Mouse (Mus musculus): ENCODE data around the gene Mok. TPM values are rescaled to one million over a fixed set of nuclear protein-coding genes. Genes with fewer than 3 reads are reported as not detected.

Gene Mok
- polyA plus RNA-seq, 1 experiment from 2014 or later: 0.85 TPM

- H3K36me3 ChIP-seq (ENCODE audit: control insufficient read depth, insufficient read depth): no peaks in the 10 kb centered on the region
- no peaks in the 10 kb centered on the region for H3K4me1 ChIP-seq (replicated peaks; ENCODE audit: control insufficient read depth, insufficient read depth, low read length)
- no peaks in the 10 kb centered on the region for H3K9me3 ChIP-seq (ENCODE audit: control insufficient read depth)
- TF ChIP-seq CTCF (IDR thresholded peaks at IDR 0.05; ENCODE audit: low read depth): no peak
- WGBS: 88% methylated on average over 10 of the region's 10 CpGs
- H3K27me3 ChIP-seq (replicated peaks; ENCODE audit: control insufficient read depth, insufficient read depth, low read length): no peaks in the 10 kb centered on the region
- H3K27ac ChIP-seq (ENCODE audit: low read depth, low read length): no peak overlapping the region
- no peak for ATAC-seq
- H3K9ac ChIP-seq (ENCODE audit: low read depth, low read length): no peak overlapping the region
- no peak overlapping the region for H3K4me2 ChIP-seq (replicated peaks; ENCODE audit: low read depth)
- H3K4me3 ChIP-seq (ENCODE audit: low read depth, low read length): no peak overlapping the region
Observed at GRCm38 (mm10) chr12:110770479-110771247, 70.1 kb downstream of the Mok start.

- H3K9ac ChIP-seq (ENCODE audit: low read depth, low read length): no peak overlapping the region
- H3K36me3 ChIP-seq (ENCODE audit: control insufficient read depth, insufficient read depth): no peaks in the 10 kb centered on the region
- no peaks in the 10 kb centered on the region for H3K4me1 ChIP-seq (replicated peaks; ENCODE audit: control insufficient read depth, insufficient read depth, low read length)
- H3K9me3 ChIP-seq (ENCODE audit: control insufficient read depth): no peaks in the 10 kb centered on the region
- H3K27ac ChIP-seq (ENCODE audit: low read depth, low read length): no peak overlapping the region
- 61% methylated on average over 6 of the region's 6 CpGs for WGBS
- no peak for ATAC-seq
- no peak overlapping the region for H3K4me3 ChIP-seq (ENCODE audit: low read depth, low read length)
- H3K4me2 ChIP-seq (replicated peaks; ENCODE audit: low read depth): no peak overlapping the region
- H3K27me3 ChIP-seq (replicated peaks; ENCODE audit: control insufficient read depth, insufficient read depth, low read length): no peaks in the 10 kb centered on the region
- no peak for TF ChIP-seq CTCF (IDR thresholded peaks at IDR 0.05; ENCODE audit: low read depth)
Observed at GRCm38 (mm10) chr12:110769660-110770297, 71.0 kb downstream of the Mok start.

- no peaks in the 10 kb centered on the region for H3K27me3 ChIP-seq (replicated peaks; ENCODE audit: control insufficient read depth, insufficient read depth, low read length)
- ATAC-seq: no peak
- H3K27ac ChIP-seq (ENCODE audit: low read depth, low read length): no peak overlapping the region
- H3K36me3 ChIP-seq (ENCODE audit: control insufficient read depth, insufficient read depth): no peaks in the 10 kb centered on the region
- TF ChIP-seq CTCF (IDR thresholded peaks at IDR 0.05; ENCODE audit: low read depth): no peak
- no peak overlapping the region for H3K9ac ChIP-seq (ENCODE audit: low read depth, low read length)
- H3K4me2 ChIP-seq (replicated peaks; ENCODE audit: low read depth): no peak overlapping the region
- no peak overlapping the region for H3K4me3 ChIP-seq (ENCODE audit: low read depth, low read length)
- H3K9me3 ChIP-seq (ENCODE audit: control insufficient read depth): no peaks in the 10 kb centered on the region
- no peaks in the 10 kb centered on the region for H3K4me1 ChIP-seq (replicated peaks; ENCODE audit: control insufficient read depth, insufficient read depth, low read length)
Observed at GRCm38 (mm10) chr12:110768562-110768961, 72.2 kb downstream of the Mok start.

- no peak overlapping the region for H3K4me3 ChIP-seq (ENCODE audit: low read depth, low read length)
- no peak overlapping the region for H3K9ac ChIP-seq (ENCODE audit: low read depth, low read length)
- H3K27ac ChIP-seq (ENCODE audit: low read depth, low read length): no peak overlapping the region
- H3K4me2 ChIP-seq (replicated peaks; ENCODE audit: low read depth): no peak overlapping the region
- no peak for TF ChIP-seq CTCF (IDR thresholded peaks at IDR 0.05; ENCODE audit: low read depth)
- no peaks in the 10 kb centered on the region for H3K36me3 ChIP-seq (ENCODE audit: control insufficient read depth, insufficient read depth)
- ATAC-seq: no peak
- WGBS: 81% methylated on average over 5 of the region's 5 CpGs
- no peaks in the 10 kb centered on the region for H3K4me1 ChIP-seq (replicated peaks; ENCODE audit: control insufficient read depth, insufficient read depth, low read length)
- H3K9me3 ChIP-seq (ENCODE audit: control insufficient read depth): no peaks in the 10 kb centered on the region
- H3K27me3 ChIP-seq (replicated peaks; ENCODE audit: control insufficient read depth, insufficient read depth, low read length): no peaks in the 10 kb centered on the region
Observed at GRCm38 (mm10) chr12:110764531-110764930, 76.2 kb downstream of the Mok start.

GRCm38 (mm10) chr12:110762321-110762720, 78.4 kb downstream of the Mok start:
- 75% methylated on average over 2 of the region's 2 CpGs for WGBS
- no peak overlapping the region for H3K27ac ChIP-seq (ENCODE audit: low read depth, low read length)
- H3K9ac ChIP-seq (ENCODE audit: low read depth, low read length): no peak overlapping the region

GRCm38 (mm10) chr12:110758932-110759331, 81.8 kb downstream of the Mok start:
- no peak for TF ChIP-seq CTCF (IDR thresholded peaks at IDR 0.05; ENCODE audit: low read depth)
- Histone ChIP-seq H3K27me3 (replicated peaks; ENCODE audit: control insufficient read depth, insufficient read depth, low read length) (no peaks in the 10 kb centered on the region), H3K9ac (ENCODE audit: low read depth, low read length) (no peak overlapping the region), H3K36me3 (ENCODE audit: control insufficient read depth, insufficient read depth) (peaks cover 7% of the 10 kb centered on the region; the same call in 1 of the 2 replicates), H3K4me2 (replicated peaks; ENCODE audit: low read depth) (no peak overlapping the region), H3K9me3 (ENCODE audit: control insufficient read depth) (no peaks in the 10 kb centered on the region), H3K27ac (ENCODE audit: low read depth, low read length) (no peak overlapping the region), H3K4me1 (replicated peaks; ENCODE audit: control insufficient read depth, insufficient read depth, low read length) (no peaks in the 10 kb centered on the region), H3K4me3 (ENCODE audit: low read depth, low read length) (no peak overlapping the region)
- ATAC-seq: no peak
- WGBS: 90% methylated on average over 7 of the region's 8 CpGs

More at GRCm38 (mm10) chr12:110762321-110762720, 78.4 kb downstream of the Mok start:
- no peaks in the 10 kb centered on the region for H3K9me3 ChIP-seq (ENCODE audit: control insufficient read depth)
- no peaks in the 10 kb centered on the region for H3K27me3 ChIP-seq (replicated peaks; ENCODE audit: control insufficient read depth, insufficient read depth, low read length)
- no peak for ATAC-seq
- no peak overlapping the region for H3K4me2 ChIP-seq (replicated peaks; ENCODE audit: low read depth)
- H3K4me1 ChIP-seq (replicated peaks; ENCODE audit: control insufficient read depth, insufficient read depth, low read length): no peaks in the 10 kb centered on the region
- H3K4me3 ChIP-seq (ENCODE audit: low read depth, low read length): no peak overlapping the region
- no peak for TF ChIP-seq CTCF (IDR thresholded peaks at IDR 0.05; ENCODE audit: low read depth)
- no peaks in the 10 kb centered on the region for H3K36me3 ChIP-seq (ENCODE audit: control insufficient read depth, insufficient read depth)

Other genes starting within 250 kb of the Mok start
- 19.7 and 21.8 TPM in 2 replicates for gene Dync1h1, start 239.5 kb downstream of the Mok start, polyA plus RNA-seq (2015; fragmentation: Nextera tagmentation; extraction: Ambion mirVana)
- not detected in 2 replicates for gene 1700001K19Rik, start 158.3 kb downstream of the Mok start, polyA plus RNA-seq (2015; fragmentation: Nextera tagmentation; extraction: Ambion mirVana)
- gene Hsp90aa1, start 138.2 kb downstream of the Mok start, polyA plus RNA-seq (2015; fragmentation: Nextera tagmentation; extraction: Ambion mirVana): 269 and 296 TPM in 2 replicates
- 12.3 and 14.7 TPM in 2 replicates for gene Wdr20, start 103.0 kb downstream of the Mok start, polyA plus RNA-seq (2015; fragmentation: Nextera tagmentation; extraction: Ambion mirVana)
- 1.6 and 2.3 TPM in 2 replicates for gene Zfp839, start 9.3 kb upstream of the Mok start, polyA plus RNA-seq (2015; fragmentation: Nextera tagmentation; extraction: Ambion mirVana)
- 30.5 and 31.0 TPM in 2 replicates for gene Cinp, start 48.2 kb upstream of the Mok start, polyA plus RNA-seq (2015; fragmentation: Nextera tagmentation; extraction: Ambion mirVana)
- gene Tecpr2, start 48.3 kb upstream of the Mok start, polyA plus RNA-seq (2015; fragmentation: Nextera tagmentation; extraction: Ambion mirVana): 1.3 and 1.6 TPM in 2 replicates
- gene Ankrd9, start 138.1 kb upstream of the Mok start, polyA plus RNA-seq (2015; fragmentation: Nextera tagmentation; extraction: Ambion mirVana): 76.3 and 80.0 TPM in 2 replicates
- 7.0 and 7.9 TPM in 2 replicates for gene Rcor1, start 198.4 kb upstream of the Mok start, polyA plus RNA-seq (2015; fragmentation: Nextera tagmentation; extraction: Ambion mirVana)

Data from intestine, postnatal 0 days (tissue).